Mouse (Mus musculus): ENCODE results near the gene Ccrl2. TPM values are rescaled to one million over a fixed set of nuclear protein-coding genes. Genes with fewer than 3 reads are reported as not detected.

The Ccrl2 gene
- total RNA-seq (2015; ENCODE audit: low replicate concordance) = 11.5 and 13.8 TPM in 2 replicates
- total RNA-seq (2017; ENCODE audit: low replicate concordance) = 25.2 and 26.2 TPM in 2 replicates

GRCm38 (mm10) chr9:111056798-111057543 is at the start of gene Ccrl2:
Gene Ccrl2, minus strand, starts transcription at chr9:111057519.
- peak; percentile 91 for ATAC-seq (replicated peaks; ENCODE audit: low FRiP score, poor library complexity, severe bottlenecking)

- ATAC-seq (replicated peaks; ENCODE audit: low FRiP score, poor library complexity, severe bottlenecking) = no peak
These were observed 46.6 kb upstream of the Ccrl2 start for GRCm38 (mm10) chr9:111103893-111104292.

GRCm38 (mm10) chr9:111103293-111103692 is 46.0 kb upstream of the Ccrl2 start:
- ATAC-seq (replicated peaks; ENCODE audit: low FRiP score, poor library complexity, severe bottlenecking) = no peak

- ATAC-seq (replicated peaks; ENCODE audit: low FRiP score, poor library complexity, severe bottlenecking) = no peak
These were observed 43.1 kb upstream of the Ccrl2 start for GRCm38 (mm10) chr9:111100406-111100805.

GRCm38 (mm10) chr9:111097543-111097942 is 40.2 kb upstream of the Ccrl2 start:
- ATAC-seq (replicated peaks; ENCODE audit: low FRiP score, poor library complexity, severe bottlenecking) = no peak

- no peak for ATAC-seq (replicated peaks; ENCODE audit: low FRiP score, poor library complexity, severe bottlenecking)
These were observed 39.4 kb upstream of the Ccrl2 start for GRCm38 (mm10) chr9:111096419-111097326.

- ATAC-seq (replicated peaks; ENCODE audit: low FRiP score, poor library complexity, severe bottlenecking) = no peak
These were observed 38.4 kb upstream of the Ccrl2 start for GRCm38 (mm10) chr9:111095710-111096109.

- no peak for ATAC-seq (replicated peaks; ENCODE audit: low FRiP score, poor library complexity, severe bottlenecking)
These were observed 37.3 kb upstream of the Ccrl2 start for GRCm38 (mm10) chr9:111094626-111095025.

GRCm38 (mm10) chr9:111093094-111093493 is 35.8 kb upstream of the Ccrl2 start:
- ATAC-seq (replicated peaks; ENCODE audit: low FRiP score, poor library complexity, severe bottlenecking) = peak; percentile 77

- ATAC-seq (replicated peaks; ENCODE audit: low FRiP score, poor library complexity, severe bottlenecking) = no peak
These were observed 35.3 kb upstream of the Ccrl2 start for GRCm38 (mm10) chr9:111092657-111093056.

- no peak for ATAC-seq (replicated peaks; ENCODE audit: low FRiP score, poor library complexity, severe bottlenecking)
These were observed 31.6 kb upstream of the Ccrl2 start for GRCm38 (mm10) chr9:111088886-111089285.

GRCm38 (mm10) chr9:111087960-111088359 is 30.6 kb upstream of the Ccrl2 start:
- no peak for ATAC-seq (replicated peaks; ENCODE audit: low FRiP score, poor library complexity, severe bottlenecking)

- ATAC-seq (replicated peaks; ENCODE audit: low FRiP score, poor library complexity, severe bottlenecking) = no peak
These were observed 29.8 kb upstream of the Ccrl2 start for GRCm38 (mm10) chr9:111086995-111087606.

- no peak for ATAC-seq (replicated peaks; ENCODE audit: low FRiP score, poor library complexity, severe bottlenecking)
These were observed 28.8 kb upstream of the Ccrl2 start for GRCm38 (mm10) chr9:111086137-111086536.

GRCm38 (mm10) chr9:111085329-111085728 is 28.0 kb upstream of the Ccrl2 start:
- no peak for ATAC-seq (replicated peaks; ENCODE audit: low FRiP score, poor library complexity, severe bottlenecking)

- ATAC-seq (replicated peaks; ENCODE audit: low FRiP score, poor library complexity, severe bottlenecking) = no peak
These were observed 24.4 kb upstream of the Ccrl2 start for GRCm38 (mm10) chr9:111081765-111082164.

- no peak for ATAC-seq (replicated peaks; ENCODE audit: low FRiP score, poor library complexity, severe bottlenecking)
These were observed 23.5 kb upstream of the Ccrl2 start for GRCm38 (mm10) chr9:111080801-111081200.

GRCm38 (mm10) chr9:111077745-111078144 is 20.4 kb upstream of the Ccrl2 start:
- ATAC-seq (replicated peaks; ENCODE audit: low FRiP score, poor library complexity, severe bottlenecking) = peak; percentile 73

GRCm38 (mm10) chr9:111072971-111073370 is 15.7 kb upstream of the Ccrl2 start:
- no peak for ATAC-seq (replicated peaks; ENCODE audit: low FRiP score, poor library complexity, severe bottlenecking)

GRCm38 (mm10) chr9:111072175-111072574 is 14.9 kb upstream of the Ccrl2 start:
- ATAC-seq (replicated peaks; ENCODE audit: low FRiP score, poor library complexity, severe bottlenecking) = 0 out of 2 replicates have a peak, but pooled peaks have one; percentile 53
